13 mouse cellular contexts compared by ENCODE assay signal in genomic region chr17:13206491-13206890, GRCm38 (mm10). TPM values are rescaled to one million over a fixed set of nuclear protein-coding genes. Genes with fewer than 3 reads are reported as not detected.
A peak's percentile ranks its signal among the peaks of the same experiment; 100 is the strongest.
DNase-seq lines count a peak whose midpoint lies in the region; ATAC-seq lines count a peak whose summit lies in the region.
"Had no signal": no experiment of that assay in that cellular context is flagged by ENCODE, and none has a peak within 500 bp of the region (broad histone marks: within the 10 kb centered on the region; RNA-seq: fewer than 3 reads in every experiment).

No protein-coding gene starts in this region.

- no peak for DNase-seq in embryonic facial prominence, embryonic 11.5 days (ENCODE audit: low spot score)
- DNase-seq in embryonic facial prominence, embryonic 10.5 days (ENCODE audit: low spot score), result no peak
- no peak for DNase-seq in hindbrain, embryonic 10.5 days (ENCODE audit: low spot score)
- DNase-seq in spleen, postnatal 36 days (ENCODE audit: low spot score in 2 of 2), result no peak
- no peak for DNase-seq in layer of hippocampus, postnatal 36 days
- DNase-seq: adrenal gland, postnatal 25 days; gastrocnemius, postnatal 36 days had no signal

- no peaks in the 10 kb centered on the region for H3K4me1 ChIP-seq in embryonic facial prominence, embryonic 11.5 days (ENCODE audit: control insufficient read depth, insufficient read depth, low read length)
- no peaks in the 10 kb centered on the region for H3K4me1 ChIP-seq in embryonic facial prominence, embryonic 10.5 days
- H3K4me1 ChIP-seq in hindbrain, embryonic 12.5 days, result no peaks in the 10 kb centered on the region
- no peaks in the 10 kb centered on the region for H3K4me1 ChIP-seq in hindbrain, embryonic 10.5 days (replicated peaks)
- no peaks in the 10 kb centered on the region for H3K4me1 ChIP-seq in embryonic facial prominence, embryonic 15.5 days
- no peaks in the 10 kb centered on the region for H3K4me1 ChIP-seq in limb, embryonic 12.5 days (replicated peaks)

- H3K27me3 ChIP-seq in embryonic facial prominence, embryonic 11.5 days (ENCODE audit: control insufficient read depth, insufficient read depth, low read length), result no peaks in the 10 kb centered on the region
- H3K27me3 ChIP-seq in embryonic facial prominence, embryonic 10.5 days (replicated peaks; ENCODE audit: low read depth, poor library complexity, severe bottlenecking), result no peaks in the 10 kb centered on the region
- no peaks in the 10 kb centered on the region for H3K27me3 ChIP-seq in hindbrain, embryonic 12.5 days
- no peaks in the 10 kb centered on the region for H3K27me3 ChIP-seq in hindbrain, embryonic 10.5 days (ENCODE audit: insufficient read depth, poor library complexity, severe bottlenecking)
- no peaks in the 10 kb centered on the region for H3K27me3 ChIP-seq in embryonic facial prominence, embryonic 15.5 days
- H3K27me3 ChIP-seq in limb, embryonic 12.5 days, result no peaks in the 10 kb centered on the region

- no peak overlapping the region for H3K27ac ChIP-seq in embryonic facial prominence, embryonic 11.5 days (replicated peaks; ENCODE audit: low read depth, low read length)
- H3K27ac ChIP-seq in embryonic facial prominence, embryonic 10.5 days (replicated peaks), result no peak overlapping the region
- H3K27ac ChIP-seq in hindbrain, embryonic 12.5 days, result no peak overlapping the region
- H3K27ac ChIP-seq in hindbrain, embryonic 10.5 days, result no peak overlapping the region
- H3K27ac ChIP-seq in embryonic facial prominence, embryonic 15.5 days (replicated peaks), result no peak overlapping the region
- no peak overlapping the region for H3K27ac ChIP-seq in limb, embryonic 12.5 days

- H3K9me3 ChIP-seq in embryonic facial prominence, embryonic 11.5 days (replicated peaks; ENCODE audit: control insufficient read depth, low read length), result peaks cover 18% of the 10 kb centered on the region
- peaks cover 66% of the 10 kb centered on the region for H3K9me3 ChIP-seq in embryonic facial prominence, embryonic 10.5 days
- peaks cover 45% of the 10 kb centered on the region for H3K9me3 ChIP-seq in hindbrain, embryonic 12.5 days (replicated peaks)
- peaks cover 73% of the 10 kb centered on the region for H3K9me3 ChIP-seq in hindbrain, embryonic 10.5 days
- H3K9me3 ChIP-seq in embryonic facial prominence, embryonic 15.5 days (replicated peaks), result peaks cover 26% of the 10 kb centered on the region
- H3K9me3 ChIP-seq in limb, embryonic 12.5 days, result peaks cover 57% of the 10 kb centered on the region

- peak; percentile 60; the same call in 1 of the 2 replicates for ATAC-seq in embryonic facial prominence, embryonic 11.5 days (replicated peaks; ENCODE audit: insufficient number of reproducible peaks, low FRiP score, low TSS enrichment, low read depth)
- peak; percentile 41 for ATAC-seq in hindbrain, embryonic 12.5 days (ENCODE audit: low FRiP score)
- ATAC-seq in embryonic facial prominence, embryonic 15.5 days (ENCODE audit: insufficient number of reproducible peaks, low FRiP score, low TSS enrichment, low read depth), result peak; percentile 41; the same call in 1 of the 2 replicates
- peak; percentile 39; the same call in 1 of the 2 replicates for ATAC-seq in limb, embryonic 12.5 days (ENCODE audit: insufficient number of reproducible peaks, insufficient read depth, low FRiP score, low TSS enrichment, low read depth)

- no peaks in the 10 kb centered on the region for H3K36me3 ChIP-seq in embryonic facial prominence, embryonic 11.5 days (replicated peaks; ENCODE audit: control insufficient read depth, insufficient read depth, low read depth, low read length)
- H3K36me3 ChIP-seq in embryonic facial prominence, embryonic 10.5 days (replicated peaks), result no peaks in the 10 kb centered on the region
- H3K36me3 ChIP-seq in hindbrain, embryonic 12.5 days, result no peaks in the 10 kb centered on the region
- no peaks in the 10 kb centered on the region for H3K36me3 ChIP-seq in hindbrain, embryonic 10.5 days
- no peaks in the 10 kb centered on the region for H3K36me3 ChIP-seq in embryonic facial prominence, embryonic 15.5 days
- no peaks in the 10 kb centered on the region for H3K36me3 ChIP-seq in limb, embryonic 12.5 days

- H3K4me2 ChIP-seq in embryonic facial prominence, embryonic 11.5 days (ENCODE audit: low read depth, low read length), result no peak overlapping the region
- no peak overlapping the region for H3K4me2 ChIP-seq in hindbrain, embryonic 12.5 days (replicated peaks)
- H3K4me2 ChIP-seq in embryonic facial prominence, embryonic 15.5 days (replicated peaks), result no peak overlapping the region
- H3K4me2 ChIP-seq in limb, embryonic 12.5 days, result no peak overlapping the region

- 87% methylated on average over 2 of the region's 2 CpGs for WGBS in embryonic facial prominence, embryonic 11.5 days
- 87% methylated on average over 2 of the region's 2 CpGs for WGBS in embryonic facial prominence, embryonic 10.5 days
- 90% methylated on average over 2 of the region's 2 CpGs for WGBS in hindbrain, embryonic 12.5 days
- WGBS in hindbrain, embryonic 10.5 days, result 88% methylated on average over 2 of the region's 2 CpGs
- 82% methylated on average over 2 of the region's 2 CpGs for WGBS in embryonic facial prominence, embryonic 15.5 days
- 86% methylated on average over 2 of the region's 2 CpGs for WGBS in limb, embryonic 12.5 days

- H3K4me3 ChIP-seq in embryonic facial prominence, embryonic 11.5 days (ENCODE audit: low read depth, low read length), result no peak overlapping the region
- no peak overlapping the region for H3K4me3 ChIP-seq in embryonic facial prominence, embryonic 10.5 days
- H3K4me3 ChIP-seq in hindbrain, embryonic 12.5 days, result no peak overlapping the region
- no peak overlapping the region for H3K4me3 ChIP-seq in hindbrain, embryonic 10.5 days
- no peak overlapping the region for H3K4me3 ChIP-seq in embryonic facial prominence, embryonic 15.5 days (replicated peaks)
- H3K4me3 ChIP-seq in limb, embryonic 12.5 days (replicated peaks), result no peak overlapping the region

- no peak overlapping the region for H3K9ac ChIP-seq in embryonic facial prominence, embryonic 11.5 days (replicated peaks; ENCODE audit: low read length)
- H3K9ac ChIP-seq in hindbrain, embryonic 12.5 days, result no peak overlapping the region
- no peak overlapping the region for H3K9ac ChIP-seq in embryonic facial prominence, embryonic 15.5 days
- H3K9ac ChIP-seq in limb, embryonic 12.5 days (replicated peaks), result no peak overlapping the region

RNA-seq across cellular contexts. Expression of gene Smok2a, which starts 14.5 kb away (rescaled TPM):
- not detected in 2 replicates for polyA plus RNA-seq in embryonic facial prominence, embryonic 11.5 days (2014; fragmentation: Nextera tagmentation; extraction: Ambion mirVana)
- not detected in 2 replicates for polyA plus RNA-seq in embryonic facial prominence, embryonic 10.5 days (2016; fragmentation: Nextera tagmentation; extraction: Ambion mirVana)
- not detected in 2 replicates for polyA plus RNA-seq in hindbrain, embryonic 12.5 days (2016; fragmentation: Nextera tagmentation; extraction: Ambion mirVana)
- polyA plus RNA-seq in hindbrain, embryonic 10.5 days (2016; fragmentation: Nextera tagmentation; extraction: Ambion mirVana), result not detected in 2 replicates
- polyA plus RNA-seq in embryonic facial prominence, embryonic 15.5 days (2015; fragmentation: Nextera tagmentation; extraction: Ambion mirVana), result not detected in 2 replicates
- not detected in 2 replicates for polyA plus RNA-seq in limb, embryonic 12.5 days (2016; fragmentation: Nextera tagmentation; extraction: Ambion mirVana)
- not detected for total RNA-seq in layer of hippocampus, postnatal 36 days (2021)
- total RNA-seq: adrenal gland, postnatal 25 days; gastrocnemius, postnatal 36 days; layer of hippocampus, adult 18-20 months; left cerebral cortex, postnatal 36 days had no signal
- polyA plus RNA-seq: lung, embryonic 16.5 days had no signal

RNA-seq across cellular contexts. Expression of gene Smok2b, which starts 23.6 kb away (rescaled TPM):
- polyA plus RNA-seq in embryonic facial prominence, embryonic 11.5 days (2014; fragmentation: Nextera tagmentation; extraction: Ambion mirVana), result not detected in 2 replicates
- not detected in 2 replicates for polyA plus RNA-seq in embryonic facial prominence, embryonic 10.5 days (2016; fragmentation: Nextera tagmentation; extraction: Ambion mirVana)
- not detected in 2 replicates for polyA plus RNA-seq in hindbrain, embryonic 12.5 days (2016; fragmentation: Nextera tagmentation; extraction: Ambion mirVana)
- not detected in 2 replicates for polyA plus RNA-seq in hindbrain, embryonic 10.5 days (2016; fragmentation: Nextera tagmentation; extraction: Ambion mirVana)
- not detected in 2 replicates for polyA plus RNA-seq in embryonic facial prominence, embryonic 15.5 days (2015; fragmentation: Nextera tagmentation; extraction: Ambion mirVana)
- not detected in 2 replicates for polyA plus RNA-seq in limb, embryonic 12.5 days (2016; fragmentation: Nextera tagmentation; extraction: Ambion mirVana)
- not detected for total RNA-seq in layer of hippocampus, postnatal 36 days (2021)
- total RNA-seq: adrenal gland, postnatal 25 days; gastrocnemius, postnatal 36 days; layer of hippocampus, adult 18-20 months; left cerebral cortex, postnatal 36 days had no signal
- polyA plus RNA-seq: lung, embryonic 16.5 days had no signal
